Mouse (Mus musculus) embryo, embryonic 11.5 days (tissue): ENCODE results near the gene Pcnp.
A peak's percentile ranks its signal among the peaks of the same experiment; 100 is the strongest.
"Not testable (repeated sequence)": the region's sequence is repeated elsewhere in the genome, so short reads cannot be mapped to it uniquely, and the experiment has no call there.

Experiments used
- DNase-seq: peaks from one replicate; pipeline ENCODE4 v3.0.0-alpha.2; 2012; ENCODE audit warnings: low read depth, low spot score

Pcnp gene

DNA sequence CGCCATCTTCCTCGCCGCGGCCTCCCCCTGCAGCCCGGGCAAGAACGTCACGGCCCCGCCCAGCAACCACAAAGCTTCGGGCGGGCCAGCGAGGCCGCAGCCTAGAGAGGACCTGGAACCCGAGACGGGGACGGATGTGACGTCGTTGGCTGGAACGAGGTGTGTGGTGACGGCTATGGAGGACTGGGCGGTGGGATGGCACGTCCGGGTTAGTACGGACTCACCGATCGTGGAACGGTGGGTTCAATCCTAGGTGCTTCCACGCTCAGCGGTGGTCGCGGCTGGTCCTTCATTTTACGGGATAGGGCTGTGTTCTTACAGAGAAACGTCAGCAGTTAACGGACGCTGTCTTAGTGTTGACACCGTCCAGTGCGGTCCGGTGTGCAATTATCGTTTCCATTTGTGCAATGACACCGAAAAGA lies at the start of gene Pcnp:
Gene Pcnp, minus strand, starts transcription at position 79 of the 422 bp plus-strand sequence.
- DNase-seq, result peak; percentile 97

DNA sequence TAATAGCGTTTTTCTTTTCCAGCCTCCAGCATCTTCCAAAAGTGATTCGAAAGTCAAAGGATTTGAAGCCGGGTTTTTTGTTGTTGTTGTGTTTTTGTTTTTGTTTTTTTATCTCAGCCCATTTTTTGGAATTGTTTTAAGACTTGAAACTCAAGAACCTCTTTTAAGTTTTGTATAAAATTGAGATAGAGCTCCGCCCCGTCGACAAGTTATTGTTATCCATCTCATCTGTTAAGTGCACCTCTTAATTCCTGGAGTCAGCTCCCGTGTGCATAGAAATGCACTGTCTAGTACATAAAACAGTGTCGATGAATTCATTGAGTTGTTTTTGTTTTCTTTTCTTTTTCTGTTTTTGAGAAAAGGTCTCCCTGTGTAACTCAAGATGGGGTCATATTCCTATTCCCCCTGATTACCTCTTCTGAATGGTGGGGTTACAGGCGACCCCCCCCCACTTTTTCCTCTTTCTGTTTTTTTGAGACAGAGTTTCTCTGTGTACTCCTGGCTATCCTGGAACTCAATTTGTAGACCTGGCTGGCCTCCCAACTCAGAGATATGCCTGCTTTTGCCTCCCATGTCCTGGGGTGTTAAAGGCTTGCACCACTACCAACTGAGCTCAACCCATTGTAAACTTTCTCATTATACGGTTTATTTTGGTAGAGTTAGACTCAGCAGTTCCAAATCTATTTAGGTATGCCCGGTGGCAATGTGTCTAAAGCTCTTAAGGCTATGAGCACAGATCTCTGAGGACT lies 46.8 kb upstream of the Pcnp start:
- no peak for DNase-seq

DNA sequence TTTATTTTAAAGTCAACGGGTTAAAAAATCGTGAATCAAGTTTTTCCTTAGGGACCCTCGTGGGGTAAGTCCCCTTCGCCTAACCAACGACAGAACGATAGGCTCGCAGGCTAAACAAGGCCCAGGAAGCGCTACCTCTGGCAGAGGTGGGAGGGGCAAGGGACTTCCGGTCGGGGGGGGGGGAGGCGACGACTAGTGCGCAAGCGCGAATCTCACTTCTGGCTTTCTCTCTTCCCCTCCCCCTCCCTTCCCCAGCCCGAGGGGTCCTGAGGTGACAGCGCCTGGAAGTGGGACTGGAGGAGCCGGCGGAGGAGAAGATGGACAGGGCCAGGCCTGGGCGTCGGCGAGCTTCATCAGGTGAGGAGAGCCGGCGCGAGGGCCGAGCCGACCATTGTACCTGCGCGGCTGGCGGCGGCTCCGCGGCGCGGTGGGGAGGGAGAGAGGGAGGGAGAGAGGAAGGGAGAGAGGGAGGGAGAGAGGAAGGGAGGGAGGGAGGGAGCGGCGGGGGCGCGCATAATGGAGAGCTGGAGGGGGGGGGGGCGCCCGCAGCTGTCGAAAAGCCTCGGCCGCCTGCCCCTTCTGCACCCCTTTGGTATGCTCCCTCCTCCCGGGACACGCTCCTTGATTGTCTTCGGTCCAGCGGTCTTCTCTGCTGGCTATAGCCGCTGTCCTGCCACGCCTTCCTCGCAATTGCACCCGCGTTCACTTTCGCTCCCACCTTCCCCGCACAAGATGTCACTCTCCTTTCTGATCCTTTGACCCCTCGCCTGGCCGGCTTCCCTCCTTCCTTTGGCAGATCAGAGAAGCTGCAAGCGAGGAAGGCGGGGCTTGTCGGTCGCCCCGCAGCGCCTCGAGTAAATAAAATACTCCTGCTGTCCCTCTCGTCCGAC lies 45.9 kb upstream of the Pcnp start:
- peak; percentile 87 for DNase-seq

DNA sequence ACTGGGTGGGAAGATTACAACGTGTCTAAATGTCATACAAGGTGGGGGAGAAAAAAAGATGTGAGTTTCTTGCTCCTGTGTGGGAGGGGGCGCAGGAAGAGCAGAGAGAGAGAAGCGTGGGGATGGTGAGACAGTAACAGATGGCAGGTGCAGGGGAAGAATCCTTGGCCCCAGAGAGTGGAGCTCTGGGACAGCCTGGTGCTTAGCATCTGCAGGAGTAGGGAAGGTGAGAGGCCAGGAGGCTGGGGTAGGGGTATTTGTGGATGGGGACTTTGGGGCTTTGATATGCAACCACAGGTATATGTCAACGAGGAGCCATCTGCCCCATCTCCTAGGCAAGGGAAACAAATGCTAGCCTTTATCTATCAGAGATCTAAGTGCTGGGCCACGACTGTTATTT lies 45.0 kb upstream of the Pcnp start:
- no peak for DNase-seq

DNA sequence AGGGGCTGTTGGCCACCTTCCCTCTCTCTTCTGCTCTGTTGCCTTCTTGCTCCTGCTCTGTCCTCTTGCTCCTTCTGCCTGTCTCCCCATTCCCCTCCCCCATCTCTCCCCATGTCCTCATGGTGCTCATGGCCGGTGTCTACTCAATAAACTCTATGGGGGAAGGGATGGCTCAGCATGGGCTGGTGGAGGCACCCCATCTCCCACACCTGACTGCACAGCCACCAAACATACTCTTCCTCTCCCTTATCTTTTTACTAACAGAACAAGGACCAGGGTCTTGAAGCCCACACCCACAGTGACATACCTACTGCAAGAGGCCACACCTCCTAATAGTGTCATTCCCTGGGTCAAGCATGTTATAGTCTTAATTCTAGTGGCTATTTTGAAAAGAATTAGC lies 44.6 kb upstream of the Pcnp start:
- DNase-seq, result no peak

DNA sequence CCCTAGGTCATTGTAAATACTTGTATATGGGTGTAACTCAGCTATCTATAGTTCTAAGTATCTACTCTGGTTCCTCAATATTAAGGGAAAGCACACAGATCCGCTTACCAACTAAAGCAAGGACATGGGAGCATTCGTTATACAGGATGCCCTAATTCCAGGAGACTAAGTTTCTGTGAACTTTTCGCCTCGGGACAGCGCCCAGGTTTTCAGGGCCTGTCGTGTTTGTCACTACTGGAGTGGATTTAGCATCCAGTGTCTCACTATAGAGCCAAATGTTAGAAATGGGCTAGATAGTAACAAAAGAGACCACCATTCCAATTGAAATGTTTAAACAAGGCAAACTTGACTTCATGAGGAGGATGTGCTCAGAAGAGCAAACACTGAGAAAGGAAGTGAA lies 43.6 kb upstream of the Pcnp start:
- not testable (repeated sequence) for DNase-seq

DNA sequence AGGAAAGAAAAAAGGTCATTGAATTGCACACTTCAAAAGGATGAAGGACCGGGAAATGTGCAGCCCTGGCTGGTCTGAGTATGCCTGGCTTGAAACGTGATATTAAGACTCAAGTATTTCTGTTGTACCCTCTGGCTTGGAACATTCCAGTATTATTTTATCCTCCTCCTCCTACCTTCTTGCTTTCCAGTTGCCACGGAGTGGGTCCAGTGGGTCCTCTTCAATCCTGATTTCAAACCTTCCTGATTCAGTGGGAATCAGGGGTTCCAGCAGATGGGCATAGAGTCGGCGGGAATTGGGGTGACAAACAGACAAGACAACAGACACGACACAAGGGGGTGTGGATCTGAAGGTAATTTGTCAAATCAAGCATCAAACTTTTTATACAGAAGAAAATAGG lies 43.0 kb upstream of the Pcnp start:
- no peak for DNase-seq

DNA sequence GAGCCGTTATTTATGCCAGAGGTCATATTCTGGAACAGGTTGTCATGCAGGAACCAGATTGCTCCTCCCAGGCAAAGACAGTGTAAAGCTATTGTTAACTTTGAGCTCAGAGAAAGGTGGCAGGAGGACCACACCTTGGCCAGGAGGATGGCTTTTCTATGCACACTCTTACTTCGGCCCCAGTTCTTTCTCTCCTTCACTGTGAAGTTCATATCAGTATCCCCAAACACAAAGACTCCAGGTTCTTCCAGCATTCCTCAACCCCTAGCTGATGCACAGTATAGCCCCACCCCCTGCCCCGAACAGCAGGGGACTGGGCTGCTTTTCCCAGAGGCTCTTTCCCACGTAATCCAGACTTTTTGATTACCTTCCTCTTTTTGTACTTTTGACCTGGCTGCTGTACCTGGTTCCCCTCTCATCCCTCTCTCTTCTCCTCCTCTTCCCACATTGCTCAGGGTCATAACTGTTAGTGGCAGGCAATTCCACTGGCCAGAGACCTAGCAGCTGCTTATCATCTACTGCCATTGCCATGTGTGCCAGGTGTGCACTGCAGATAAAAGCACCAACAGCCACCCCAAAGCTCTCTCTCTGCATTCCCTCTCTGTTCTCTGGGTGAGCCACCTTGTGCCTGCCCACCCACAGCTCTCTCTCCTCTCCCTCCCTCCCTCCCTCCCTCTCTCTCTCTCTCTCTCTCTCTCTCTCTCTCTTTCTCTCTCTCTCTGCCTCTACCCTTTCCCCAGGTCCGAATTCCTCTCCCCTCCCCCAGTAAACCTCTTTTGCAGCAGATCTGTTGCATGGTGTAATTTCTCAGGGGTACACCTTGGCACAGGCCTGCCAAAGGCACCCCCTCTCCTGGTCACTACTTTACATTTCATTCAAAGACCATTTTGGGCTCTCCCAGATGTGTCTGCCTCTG lies 42.0 kb upstream of the Pcnp start:
- no peak for DNase-seq

DNA sequence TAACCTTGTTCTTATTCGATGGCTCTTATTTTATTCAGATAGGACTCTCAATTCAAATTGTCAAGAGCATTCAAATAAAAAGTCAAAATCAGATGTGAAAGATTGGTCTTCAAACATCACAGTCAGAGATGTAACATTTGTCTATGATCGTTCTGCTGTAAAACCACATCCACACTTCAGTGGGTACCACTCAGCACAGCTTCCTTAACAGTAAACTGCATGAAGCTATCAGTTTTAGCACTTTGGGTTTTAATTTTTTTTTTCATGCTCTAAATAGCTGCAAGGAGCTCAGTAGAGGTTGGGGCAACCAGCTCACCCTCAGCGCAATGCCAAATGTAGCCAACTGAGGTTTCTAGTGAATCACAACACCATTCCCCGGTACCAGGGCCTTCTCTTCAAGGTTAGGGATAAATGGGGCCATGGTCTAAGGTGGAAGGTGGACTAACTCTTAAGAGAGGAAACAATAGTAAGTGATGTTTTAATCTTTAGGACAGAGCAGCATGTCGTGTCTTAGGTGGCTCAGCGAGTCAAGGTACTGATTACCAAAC lies 39.1 kb upstream of the Pcnp start:
- no peak for DNase-seq

DNA sequence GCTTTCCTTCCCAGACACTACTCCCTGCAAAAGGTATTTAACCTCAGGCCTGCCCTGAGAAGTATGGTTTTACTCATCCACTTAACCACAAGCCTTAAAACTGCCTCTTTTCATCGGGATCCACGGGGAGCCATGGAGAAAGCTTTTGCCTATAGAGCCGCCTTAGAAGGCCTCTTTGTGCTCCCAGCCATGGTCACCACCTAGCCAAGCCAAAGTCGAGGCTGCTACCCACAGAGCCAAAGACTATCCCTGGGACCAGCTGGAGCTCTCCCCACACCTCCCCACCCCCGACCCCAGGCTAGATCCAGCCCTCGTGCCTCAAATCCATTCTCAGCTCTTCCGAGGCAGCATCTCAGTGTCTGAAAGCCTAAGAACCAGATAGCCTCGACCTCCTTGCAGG lies 36.6 kb upstream of the Pcnp start:
- DNase-seq, result no peak

DNA sequence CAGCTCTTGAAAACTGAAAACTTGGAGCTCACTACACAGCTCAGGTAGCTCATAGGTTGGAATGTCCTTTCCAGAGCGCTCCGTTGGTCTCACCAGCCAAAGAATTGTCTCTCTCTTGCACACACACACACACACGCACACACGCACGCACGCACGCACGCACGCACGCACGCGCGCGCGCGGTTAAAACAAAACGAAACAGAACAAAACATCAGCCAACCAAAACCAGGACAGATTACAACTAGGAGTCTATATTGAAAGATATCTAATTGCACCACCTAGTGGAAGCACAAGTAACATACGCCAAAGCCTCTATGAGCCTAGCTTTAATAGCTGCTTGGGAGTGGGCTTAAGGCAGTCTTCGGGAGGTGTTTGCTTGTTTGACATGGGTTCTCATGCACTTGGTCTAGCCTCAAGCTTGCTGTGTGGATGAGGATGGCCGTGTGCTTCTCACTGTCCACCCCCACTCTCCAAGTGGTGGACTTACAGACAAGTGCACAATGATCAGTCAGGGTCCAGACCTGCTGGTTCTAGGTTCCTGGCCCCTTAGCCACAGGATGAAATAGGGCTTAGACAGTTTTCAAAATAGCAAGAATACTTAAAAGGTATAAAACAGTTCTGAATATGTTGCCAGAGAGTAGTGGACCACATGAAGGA lies 34.9 kb upstream of the Pcnp start:
- DNase-seq, result peak; percentile 36

DNA sequence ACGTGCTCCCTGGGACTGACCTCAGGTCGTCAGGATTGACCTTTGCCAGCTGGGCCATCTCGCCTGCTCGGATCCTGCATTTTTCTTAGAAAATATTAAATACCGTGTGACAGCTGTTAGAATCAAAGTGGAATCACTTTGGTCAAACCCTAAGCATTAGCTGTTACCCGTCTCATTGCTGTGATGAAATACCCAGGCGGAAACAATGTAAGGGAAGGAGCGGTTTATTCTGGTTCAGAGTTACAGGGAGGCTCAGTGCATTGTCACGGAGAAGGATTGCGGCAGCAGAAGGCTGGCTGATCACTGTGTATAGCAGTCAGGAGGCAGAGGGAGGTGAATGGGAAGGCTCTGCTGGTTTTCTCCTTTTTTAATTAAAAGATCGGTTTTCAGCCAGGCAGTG lies 33.4 kb upstream of the Pcnp start:
- DNase-seq, result no peak

DNA sequence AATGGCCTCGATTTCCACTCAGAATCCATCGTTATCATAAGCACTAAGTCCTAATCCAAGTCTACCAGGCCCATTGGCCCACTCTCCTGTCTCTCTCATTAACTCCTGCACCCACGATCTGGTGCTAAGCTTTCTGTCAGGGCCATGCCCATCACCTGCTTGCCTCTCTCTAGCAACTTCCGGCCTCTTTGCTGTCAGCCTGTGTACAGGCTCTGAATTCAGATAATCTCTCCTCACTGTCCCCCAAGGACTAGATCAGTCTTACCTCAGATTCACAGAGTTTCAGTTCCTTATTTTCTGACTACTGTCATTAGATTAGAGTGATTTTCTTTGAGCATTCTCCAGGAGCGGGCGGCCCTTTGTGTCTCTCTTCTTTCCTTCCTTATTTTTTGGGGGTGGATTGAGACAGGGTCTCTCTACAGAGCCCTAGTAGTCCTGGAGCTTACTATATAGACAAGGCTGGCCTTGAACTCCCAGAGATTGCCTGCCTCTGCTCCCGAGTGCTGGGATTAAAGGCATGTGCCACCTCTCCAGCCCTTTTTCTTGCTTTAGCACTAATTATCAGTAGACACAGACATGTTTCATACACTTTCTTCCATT lies 32.6 kb upstream of the Pcnp start:
- no peak for DNase-seq

DNA sequence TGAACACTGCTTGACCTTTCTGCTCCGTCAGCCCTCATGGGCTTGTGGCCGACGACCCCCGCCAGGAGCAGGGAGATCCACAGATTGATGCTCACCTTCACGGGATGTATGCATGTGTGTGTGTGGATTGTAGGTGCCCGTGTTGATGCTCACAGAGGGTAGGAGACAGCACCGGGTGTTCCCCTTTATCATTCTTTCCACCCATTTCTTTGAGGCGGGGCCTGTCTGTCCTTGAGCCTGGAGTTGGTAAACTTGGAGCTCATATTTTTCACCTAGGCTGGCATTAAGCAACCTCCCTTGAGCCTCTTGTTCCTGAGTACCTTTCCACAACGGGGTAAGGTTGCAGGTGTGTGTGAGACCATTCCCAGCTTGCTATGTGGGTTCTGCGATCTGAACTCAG lies 28.6 kb upstream of the Pcnp start:
- DNase-seq, result no peak

DNA sequence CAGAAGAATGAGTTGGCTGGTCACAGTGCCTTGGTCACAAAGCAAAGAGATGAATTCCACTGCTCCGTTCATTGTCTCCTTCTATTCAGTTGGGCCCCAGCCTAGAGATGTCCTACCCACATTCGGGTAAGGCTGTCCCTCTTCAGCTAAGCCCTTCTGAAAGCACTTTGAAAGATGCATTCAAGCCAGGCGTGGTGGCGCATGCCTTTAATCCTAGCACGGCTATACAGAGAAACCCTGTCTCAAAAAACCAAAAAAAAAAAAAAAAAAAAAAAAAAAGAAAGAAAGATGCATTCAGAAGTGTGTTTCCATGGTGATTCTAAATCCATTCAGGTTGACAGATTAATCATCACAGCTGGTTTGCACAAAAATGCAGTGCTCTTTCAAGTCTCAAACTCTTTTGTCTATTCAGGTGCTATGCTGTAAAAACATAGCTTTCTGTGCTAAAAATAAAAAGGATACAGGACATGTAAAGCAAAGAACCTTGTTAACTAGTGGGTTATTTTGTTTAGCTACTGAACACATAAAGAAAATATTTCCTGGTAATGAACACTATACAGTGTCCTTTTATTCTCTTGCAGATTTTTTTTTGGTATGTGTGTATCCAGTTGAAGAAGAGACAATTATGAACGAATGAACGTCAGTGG lies 27.5 kb upstream of the Pcnp start:
- no peak for DNase-seq

DNA sequence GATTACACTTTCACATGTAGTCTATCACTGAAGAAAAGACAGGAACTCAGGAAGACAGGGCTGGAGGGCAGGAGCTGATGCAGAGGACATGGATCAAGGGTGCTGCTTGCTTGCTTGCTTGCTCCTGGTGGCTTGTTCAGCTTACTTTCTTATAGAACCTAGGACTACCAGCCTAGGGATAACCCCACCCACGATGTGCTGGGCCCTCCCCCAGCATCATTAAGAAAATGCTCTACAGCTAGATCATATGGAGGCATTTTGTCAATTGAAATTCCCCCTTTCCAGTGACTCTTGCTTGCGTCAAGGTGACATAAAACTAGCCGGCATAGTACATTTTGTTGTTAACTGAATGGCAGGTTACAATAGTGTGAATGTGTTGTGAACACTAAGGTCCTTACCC lies 26.4 kb upstream of the Pcnp start:
- no peak for DNase-seq

DNA sequence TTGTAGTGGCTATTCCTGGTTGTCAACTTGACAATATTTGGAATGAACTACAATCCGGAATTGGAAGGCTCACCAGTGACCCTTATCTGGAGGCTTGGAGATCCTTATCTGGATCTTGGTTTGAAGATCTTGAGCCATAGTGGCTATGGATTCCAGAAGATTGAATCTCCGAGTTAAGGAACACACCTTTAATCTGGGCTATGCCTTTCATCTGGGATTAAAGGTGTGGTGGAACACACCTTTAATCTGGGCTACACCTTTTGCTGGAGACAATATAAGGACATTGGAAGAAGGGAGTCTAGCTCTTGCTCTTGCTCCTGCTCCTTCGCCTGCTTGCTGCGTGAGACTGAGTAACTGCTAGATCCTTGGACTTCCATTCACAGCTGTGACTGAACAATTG lies 18.5 kb upstream of the Pcnp start, which contains the start of gene Senp7:
Gene Senp7, plus strand, starts transcription at position 301 of the 400 bp plus-strand sequence.
- DNase-seq, result not testable (repeated sequence)

DNA sequence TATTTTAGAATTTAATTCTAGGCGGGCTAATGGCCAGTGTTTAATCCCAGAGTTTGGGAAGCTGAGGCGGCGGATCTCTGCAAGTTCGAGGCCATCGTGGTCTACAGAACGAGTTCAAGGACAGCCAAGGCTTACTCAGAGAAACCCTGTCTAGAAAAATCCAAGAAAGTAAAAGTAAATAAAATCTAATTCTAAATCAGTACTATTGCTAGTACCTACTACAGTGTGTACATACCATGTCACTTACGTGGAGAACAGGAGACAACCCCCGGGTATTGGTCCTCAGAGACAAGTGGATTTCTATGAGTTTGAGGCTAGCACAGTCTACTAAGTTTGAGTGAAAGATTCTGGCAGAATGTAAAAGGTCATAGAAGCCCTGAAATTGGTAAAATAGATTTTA lies 8.6 kb upstream of the Pcnp start:
- DNase-seq, result no peak

DNA sequence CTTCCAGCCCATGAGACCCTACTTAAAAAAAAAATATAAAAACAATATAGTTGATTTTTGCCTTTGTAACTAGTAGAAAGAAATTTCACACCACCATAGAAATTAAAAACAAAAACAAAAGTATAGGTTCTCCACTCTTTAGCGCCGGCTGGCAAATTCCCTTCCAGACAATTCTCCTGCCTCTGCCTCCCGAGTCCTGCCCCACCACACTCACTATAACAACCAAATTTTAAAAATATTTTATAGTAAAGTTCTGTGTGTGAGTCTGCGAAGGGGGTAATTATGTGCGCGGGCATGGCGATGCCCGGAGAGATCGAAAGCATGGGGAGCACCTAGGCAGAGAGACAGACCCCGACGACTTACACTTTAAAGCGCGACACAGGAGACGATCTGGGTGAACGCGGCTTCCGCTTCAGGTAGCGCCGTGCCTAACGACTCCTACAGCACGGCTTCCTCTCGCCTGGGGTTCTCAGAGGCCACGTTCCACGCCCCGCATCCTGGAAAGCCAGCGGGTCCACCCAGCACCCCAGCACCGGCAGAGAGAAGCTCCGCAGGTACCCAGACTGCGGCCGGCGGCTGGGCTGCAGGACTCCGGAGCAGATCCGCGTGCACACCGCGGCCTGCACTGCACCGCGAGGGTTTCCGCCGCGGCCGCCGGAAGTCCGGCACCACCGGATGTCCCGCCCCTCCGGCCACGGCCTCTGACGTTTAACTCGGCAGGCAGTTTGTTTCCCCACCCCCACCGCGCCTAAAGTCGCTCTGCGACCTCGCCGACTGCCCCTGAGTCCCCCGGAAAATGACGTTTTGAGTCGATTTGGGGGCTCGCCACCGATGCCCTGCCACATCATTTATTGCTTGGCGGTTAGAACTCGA lies 7.8 kb upstream of the Pcnp start, which contains the start of gene Trmt10c:
Gene Trmt10c, minus strand, starts transcription at position 682 of the 873 bp plus-strand sequence.
- DNase-seq, result peak; percentile 90
